Mouse (Mus musculus) 3T3-L1 (cell line): ENCODE measurements at regions not wholly inside any gene's neighbourhood (a gene's known extent, or its start where the extent isn't known, plus 50 kb on each side); places are given as distances from the start of the nearest gene placed in this dataset.

ENCODE experiments used
- DNase-seq: peaks from one replicate; pipeline ENCODE4 v3.0.0-alpha.2; 2015; ENCODE audit warnings: low read depth, low spot score

DNA sequence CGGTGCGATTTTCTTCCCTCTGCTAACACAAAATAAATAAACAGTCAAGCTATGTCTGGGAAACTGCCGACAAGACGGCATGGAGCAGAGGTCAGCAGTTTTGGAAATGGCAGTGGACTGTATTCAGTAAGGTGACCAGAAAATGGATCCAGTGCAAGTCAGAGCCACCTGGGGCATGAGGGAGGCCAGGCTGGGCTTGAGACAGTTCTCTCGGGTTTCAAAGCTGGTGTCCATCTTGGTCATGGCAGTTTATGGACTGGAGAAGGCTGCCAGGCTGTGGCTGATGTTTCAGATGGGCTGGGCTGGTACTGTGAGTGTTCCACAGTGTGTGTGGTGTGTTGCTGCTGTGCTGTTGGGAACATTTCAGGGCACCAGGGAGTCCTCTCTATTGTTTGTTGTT is 143.6 kb downstream of the Dmrta2 start:
- DNase-seq, result no peak

DNA sequence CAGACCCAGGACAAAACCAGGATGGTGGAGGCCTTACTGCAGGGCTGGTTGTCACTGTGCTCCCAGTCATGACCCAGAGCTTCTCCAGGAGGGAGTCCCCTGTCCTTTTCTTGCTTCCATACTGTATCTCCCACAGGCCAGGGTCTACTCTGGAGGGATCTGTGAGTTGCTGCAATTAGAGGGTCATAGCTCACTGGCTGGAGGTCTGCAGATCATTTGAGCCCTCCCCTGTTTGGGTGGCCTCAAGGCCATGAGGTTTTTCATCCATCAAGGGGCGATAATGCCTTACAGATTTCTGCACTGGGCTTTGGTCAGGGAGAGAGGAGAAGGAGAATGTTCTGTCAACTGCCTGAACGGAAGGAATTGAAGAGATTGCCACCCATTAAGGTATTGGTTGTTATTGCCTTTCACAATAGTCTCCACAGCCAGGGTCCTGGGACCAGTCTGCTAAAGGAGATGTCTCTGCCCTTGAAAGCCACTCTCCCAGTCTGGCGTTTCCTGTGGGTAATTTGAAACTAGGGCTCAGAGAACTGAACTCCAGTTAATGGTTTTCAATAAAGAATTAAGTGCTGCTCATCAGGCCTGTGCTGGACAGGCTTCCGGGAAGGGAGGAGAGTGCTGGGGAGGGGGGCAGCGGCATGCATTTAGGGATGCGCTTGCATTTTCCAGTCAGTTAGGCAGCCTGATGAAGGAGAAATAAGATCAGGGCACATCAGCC is 147.4 kb downstream of the Dmrta2 start:
- no peak for DNase-seq

DNA sequence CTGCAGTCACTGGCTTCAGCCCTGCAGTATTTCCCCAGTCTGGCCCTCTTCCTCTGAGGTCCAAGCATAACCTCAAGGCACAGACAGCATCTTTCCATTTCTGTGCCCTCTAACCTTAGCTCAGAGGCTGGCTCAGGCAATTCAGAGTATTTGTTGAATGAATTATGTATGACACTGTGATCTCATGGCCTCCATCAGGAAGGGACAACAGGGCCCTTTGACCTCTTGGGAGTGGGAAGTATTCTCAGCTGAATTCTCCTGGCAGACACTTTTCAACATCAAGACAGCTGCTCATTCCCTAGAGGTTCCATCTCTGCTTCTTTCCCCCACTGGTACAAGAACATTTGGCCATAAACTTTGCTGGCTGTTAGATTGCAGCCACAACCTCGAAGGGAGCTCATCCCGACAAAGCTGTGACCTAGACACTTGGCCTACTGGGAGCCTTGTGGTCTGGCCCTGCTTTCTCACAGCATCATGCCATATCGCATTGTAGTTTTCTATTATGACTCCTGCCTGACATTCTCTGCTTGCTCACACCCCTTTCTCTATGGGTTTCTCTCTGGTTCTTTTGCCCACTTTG is 150.2 kb downstream of the Dmrta2 start:
- DNase-seq, result no peak

DNA sequence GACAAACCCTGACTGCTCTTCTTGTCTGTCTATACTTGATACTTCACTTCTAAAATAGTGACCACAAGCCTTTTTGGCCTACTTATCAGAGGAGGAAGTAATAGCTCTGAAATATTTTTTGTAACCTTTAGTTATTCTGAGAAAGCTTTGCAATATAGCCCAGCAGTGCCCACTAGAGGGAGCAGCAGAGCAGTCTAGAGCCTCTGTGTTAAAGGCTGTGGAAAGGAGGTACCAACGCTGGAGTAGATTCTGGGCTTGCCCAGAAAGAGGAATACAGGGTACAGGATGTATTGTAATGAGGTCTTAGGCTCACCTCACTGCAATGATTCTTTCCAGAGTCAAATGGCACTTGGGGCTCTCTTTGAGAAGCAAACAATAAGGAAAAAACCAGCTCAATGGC is 151.1 kb downstream of the Dmrta2 start:
- DNase-seq, result peak; percentile 68

- no peak for DNase-seq
These were observed 151.7 kb downstream of the Dmrta2 start for GRCm38 (mm10) chr4:110129518-110129917.

DNA sequence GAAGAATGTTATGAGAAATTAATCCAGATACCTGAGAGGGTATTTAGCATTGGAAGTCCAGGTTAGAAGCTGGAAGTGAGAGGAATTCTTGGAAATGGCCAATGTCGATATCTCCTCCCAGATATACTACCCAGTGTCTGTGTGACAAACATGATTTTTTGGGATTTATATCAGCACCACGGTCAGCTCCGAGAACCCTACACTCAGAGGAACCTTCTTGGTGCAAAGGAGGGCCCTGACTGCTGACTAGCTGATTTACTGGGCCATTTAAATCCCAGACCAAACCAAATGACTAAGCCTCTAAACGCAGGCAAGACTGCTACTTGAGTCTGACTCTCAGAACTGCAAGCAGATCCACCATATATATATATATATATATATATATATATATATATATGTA is 154.2 kb downstream of the Dmrta2 start:
- peak; percentile 50 for DNase-seq

DNA sequence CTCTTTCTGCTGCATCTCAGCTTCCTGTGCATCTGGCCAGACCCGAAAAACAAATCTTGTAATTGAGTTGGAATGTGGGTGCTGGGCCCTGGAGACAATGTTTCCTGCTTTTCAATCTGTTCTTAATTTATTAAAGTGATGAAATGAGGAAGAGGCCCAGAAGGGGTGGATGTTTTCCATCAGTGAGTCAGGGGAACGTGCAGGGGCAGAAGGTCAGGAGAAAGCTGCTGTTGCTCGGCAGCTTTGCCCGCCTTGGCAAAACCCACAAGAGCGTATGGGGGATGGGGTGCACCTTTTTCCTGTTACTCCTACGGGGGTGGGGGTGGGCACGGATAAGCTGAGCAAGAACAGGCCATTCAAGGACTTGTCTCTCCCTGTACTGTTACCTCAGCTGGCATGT is 156.2 kb downstream of the Dmrta2 start:
- DNase-seq, result peak; percentile 68

- DNase-seq, result no peak
These were observed 167.4 kb downstream of the Dmrta2 start for GRCm38 (mm10) chr4:110145229-110145628.

DNA sequence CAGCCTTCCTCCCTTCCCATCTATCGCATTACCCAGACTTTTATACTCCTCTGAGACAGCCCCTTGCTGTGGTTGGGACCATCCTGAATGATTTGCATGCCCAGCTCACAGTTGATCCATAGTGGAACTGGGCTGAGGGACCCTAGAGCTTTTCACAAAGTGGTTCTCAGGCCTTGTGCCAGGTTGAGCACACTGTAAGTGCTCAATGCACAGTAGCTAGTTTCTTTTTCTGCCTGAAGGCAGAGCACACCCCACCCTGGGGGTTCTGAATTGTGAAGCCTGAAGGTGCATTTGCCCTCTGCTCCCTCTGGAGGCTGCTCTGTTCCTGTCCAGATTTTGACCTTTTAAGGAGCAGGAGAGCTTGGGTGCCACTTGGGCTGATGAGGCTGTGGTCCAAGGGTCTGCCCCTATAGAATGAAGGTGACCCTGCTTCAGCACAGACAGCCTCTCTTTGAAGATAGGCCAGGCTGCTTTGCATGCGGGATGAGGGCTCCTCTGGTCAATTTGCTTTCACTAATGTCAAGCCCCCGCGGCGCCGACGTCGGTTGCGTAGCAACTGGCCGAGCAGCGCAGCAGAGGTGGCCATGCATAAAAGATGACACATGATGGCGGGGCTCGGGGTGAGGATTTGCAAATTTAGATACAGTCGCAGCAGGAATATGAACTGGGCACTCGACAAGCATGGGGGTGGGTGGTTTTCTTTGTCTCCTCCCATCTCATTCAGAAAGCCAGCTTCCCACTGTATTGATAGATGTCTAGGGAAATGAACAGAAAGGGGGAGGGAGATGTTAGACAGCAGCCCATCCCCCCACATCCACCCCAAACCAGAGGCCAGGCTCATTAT is 174.5 kb downstream of the Dmrta2 start:
- no peak for DNase-seq
